Mouse (Mus musculus) urinary bladder, postnatal 14 days (tissue): Measurements from ENCODE around the gene Chmp6.

Experiments
- DNase-seq: peaks from one replicate; pipeline ENCODE4 v3.0.0; 2021; ENCODE audit warnings: low spot score

Gene Chmp6

DNA sequence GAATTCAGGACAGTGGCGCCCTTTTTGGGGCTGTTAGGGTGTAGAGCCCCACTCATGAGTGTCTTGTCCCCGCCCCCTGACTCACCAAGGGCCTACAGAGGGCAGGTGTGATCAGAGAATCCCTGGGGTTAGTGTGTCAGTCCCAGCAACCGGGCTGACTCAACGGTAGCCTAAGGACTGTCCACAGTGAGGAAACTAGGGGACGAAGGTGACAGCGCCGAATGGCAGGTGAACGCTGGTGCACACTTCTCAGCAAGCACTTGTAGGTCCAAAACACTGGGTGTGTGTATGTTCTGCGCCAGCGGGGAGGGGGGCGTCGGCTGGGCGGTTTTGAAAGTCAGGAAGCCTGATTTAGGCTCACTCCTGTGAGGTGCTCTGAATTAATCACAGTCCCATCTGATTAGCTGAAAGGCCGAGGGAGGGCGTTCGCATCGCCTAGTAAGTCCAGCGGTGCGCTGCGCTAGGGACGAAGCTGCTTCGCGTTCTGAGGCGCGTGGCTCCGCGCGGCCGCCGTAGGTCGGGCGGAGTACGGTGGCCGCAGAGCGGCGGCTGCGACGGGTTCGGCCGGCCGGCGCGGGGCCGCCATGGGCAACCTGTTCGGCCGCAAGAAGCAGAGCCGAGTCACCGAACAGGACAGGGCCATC, at the start of gene Chmp6:
Gene Chmp6, plus strand, starts transcription at position 151 of the 644 bp plus-strand sequence.
- DNase-seq = peak; percentile 91

DNA sequence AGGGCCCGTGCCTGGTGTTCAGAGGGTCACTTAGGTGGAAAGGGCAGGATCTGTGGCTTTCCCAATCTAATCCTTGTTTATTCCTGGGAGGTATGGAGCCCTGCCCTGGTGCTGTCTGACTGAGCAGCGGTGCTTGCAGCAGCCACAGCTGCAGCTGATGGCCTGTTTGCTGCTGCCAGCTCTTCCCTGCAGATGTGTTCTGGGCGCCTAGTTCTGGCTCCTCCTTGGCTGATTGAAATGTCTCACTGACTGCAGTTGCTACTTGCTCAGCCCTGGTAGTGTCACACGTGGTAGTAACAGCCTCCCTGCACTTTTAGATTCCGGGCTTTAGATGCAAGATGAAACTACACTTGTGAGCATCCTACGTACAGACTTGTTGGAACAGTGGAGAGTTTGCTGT, 46.4 kb upstream of the Chmp6 start:
- no peak for DNase-seq

DNA sequence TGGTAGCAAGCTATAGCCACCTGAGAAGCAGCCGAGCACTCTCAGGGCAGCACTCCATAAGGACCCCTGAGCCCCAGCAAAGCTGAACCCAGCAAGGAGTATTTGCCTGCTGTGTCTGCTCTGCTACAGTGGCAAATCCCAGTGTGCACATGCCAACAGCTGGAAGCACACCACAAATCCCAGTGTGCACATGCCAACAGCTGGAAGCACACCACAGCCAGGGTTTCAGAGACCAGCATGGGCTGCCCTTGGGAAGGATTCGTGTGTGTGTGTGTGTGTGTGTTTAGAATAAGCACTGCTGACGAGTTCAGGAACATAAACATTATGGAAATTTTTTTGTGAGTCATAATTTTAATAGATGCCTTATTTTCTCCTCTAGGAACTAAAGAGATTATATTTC, 45.1 kb upstream of the Chmp6 start:
- no peak for DNase-seq

DNA sequence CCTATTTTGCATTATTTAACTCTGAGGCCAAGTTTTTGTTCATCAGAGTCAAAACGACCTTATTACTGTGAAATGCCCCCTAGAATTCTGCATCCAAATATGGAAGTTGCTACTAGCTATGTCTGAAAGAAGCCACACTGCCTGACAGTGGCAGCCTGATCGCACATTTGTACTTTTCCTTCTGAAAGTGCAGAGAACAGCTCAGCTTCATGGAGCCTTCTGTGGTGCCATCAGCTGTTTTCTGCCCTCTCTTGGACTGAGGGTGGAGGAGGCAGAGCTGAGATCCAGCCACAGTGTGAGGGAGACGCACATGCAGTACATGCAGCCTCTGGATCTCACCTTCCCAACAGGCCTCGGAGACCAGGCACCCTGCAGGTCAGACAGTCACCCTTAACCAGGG, 44.7 kb upstream of the Chmp6 start:
- no peak for DNase-seq

DNA sequence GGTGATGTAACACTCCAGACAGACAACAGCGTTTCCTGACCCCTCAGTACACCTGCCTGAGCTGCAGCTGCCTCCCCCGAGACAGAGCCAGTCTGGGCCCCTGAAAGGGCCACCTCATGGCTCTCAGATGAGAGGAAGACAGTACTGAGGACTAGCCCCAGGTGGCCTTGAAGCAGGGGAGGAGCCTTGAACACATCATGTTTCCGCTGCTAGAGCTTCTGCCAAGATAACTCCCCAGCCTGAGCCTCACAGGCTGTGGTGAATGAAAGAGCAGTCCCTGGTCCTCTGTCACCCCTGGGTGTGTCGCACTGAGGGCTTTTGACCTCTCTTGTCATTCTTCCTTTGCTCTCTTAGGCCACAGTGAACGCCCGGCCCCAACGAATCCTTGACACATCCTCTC, 42.1 kb upstream of the Chmp6 start:
- no peak for DNase-seq

DNA sequence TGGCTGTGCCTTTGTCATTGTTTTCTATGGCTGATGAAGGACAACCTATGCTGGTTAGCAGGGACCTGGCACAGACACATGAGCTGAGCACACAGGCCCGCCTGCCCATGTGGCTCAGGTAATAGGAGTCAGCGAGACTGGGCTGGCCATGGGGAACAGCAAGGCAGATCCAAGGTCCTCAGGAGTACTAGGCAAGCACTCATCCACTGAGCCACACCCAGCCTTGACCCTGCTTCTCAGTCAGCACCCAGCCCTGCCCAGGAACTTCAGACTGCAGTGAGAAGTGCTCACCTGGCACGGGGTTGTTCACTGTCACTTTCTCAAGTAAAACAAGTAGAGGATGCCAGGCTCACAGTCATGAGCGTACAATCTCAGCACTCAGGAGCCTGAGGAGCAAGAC, 39.6 kb upstream of the Chmp6 start:
- no peak for DNase-seq

DNA sequence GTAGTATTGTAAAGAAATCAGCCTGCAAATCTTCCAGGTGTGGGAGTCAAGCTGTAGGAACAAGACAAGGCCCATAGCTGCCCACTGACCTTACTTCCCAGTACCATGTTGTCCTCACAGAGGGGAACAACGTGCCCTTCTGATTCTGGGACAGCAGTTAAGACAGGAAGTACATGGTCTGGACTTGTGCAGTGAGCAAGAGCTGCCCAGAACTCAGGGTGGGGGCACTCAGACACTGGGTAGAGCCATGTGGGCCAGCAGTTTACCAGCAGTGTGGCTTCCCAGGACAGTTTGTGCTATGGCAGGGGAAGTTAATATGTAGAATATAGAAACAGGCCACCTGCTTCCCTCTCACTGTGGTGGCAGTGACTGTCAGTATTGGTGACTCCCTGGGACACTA, 38.4 kb upstream of the Chmp6 start:
- no peak for DNase-seq

DNA sequence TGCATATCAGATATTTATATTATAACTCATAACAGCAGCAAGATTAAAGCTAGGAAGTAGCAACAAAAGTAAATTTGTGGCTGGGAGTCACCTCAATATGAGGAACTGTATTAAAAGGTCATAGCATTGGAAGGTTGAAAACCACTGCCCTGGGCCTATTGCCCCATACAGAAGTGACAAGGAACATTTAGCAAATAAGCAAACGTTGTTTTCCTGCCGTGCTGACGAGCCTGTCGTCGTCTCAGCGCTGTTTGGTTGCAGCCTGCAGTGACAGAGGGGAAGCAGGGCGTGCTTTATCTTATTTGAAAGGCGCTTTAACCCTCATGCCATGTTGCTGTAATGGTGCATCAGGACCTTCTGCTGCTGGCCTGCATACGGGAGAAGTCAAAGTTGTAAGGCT, 37.6 kb upstream of the Chmp6 start:
- no peak for DNase-seq

DNA sequence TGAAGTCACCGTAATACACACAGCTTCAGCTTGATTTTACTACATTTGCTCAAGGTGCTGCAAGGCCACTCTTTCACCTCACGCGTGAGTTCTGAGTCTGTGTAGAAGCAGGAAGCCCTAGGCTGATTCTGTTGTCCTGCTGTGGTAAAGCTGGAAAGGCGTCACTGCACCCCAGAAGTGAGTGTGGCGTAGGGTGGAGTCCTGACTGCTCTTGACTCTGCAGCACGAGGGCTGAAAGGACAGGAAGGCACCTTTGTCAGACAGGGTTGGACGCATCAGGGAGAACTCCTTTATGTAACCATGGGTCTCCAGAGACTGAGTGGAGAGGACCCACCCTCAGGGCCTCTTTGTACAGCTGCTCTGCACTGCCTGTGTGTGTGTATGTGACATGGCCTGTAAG, 36.1 kb upstream of the Chmp6 start:
- no peak for DNase-seq

DNA sequence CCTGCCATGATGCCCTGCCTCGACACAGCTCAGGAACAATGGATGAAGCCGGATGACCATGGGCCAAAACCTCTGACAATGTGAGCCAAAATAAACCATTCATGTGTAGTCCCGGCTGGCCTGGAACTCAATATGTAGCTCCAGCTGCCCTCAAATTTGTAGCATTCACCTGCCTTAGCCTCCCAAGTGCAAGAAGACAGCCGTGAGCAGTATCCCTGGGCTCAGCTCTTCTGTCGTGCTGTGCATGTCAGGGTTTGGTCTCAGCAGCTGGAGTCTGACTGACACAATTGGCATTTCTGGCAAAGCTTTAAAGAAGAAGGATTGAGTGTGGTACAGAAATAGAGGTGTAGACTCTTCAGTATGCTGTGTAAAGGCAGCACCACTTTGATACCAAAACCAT, 33.7 kb upstream of the Chmp6 start:
- DNase-seq = no peak

DNA sequence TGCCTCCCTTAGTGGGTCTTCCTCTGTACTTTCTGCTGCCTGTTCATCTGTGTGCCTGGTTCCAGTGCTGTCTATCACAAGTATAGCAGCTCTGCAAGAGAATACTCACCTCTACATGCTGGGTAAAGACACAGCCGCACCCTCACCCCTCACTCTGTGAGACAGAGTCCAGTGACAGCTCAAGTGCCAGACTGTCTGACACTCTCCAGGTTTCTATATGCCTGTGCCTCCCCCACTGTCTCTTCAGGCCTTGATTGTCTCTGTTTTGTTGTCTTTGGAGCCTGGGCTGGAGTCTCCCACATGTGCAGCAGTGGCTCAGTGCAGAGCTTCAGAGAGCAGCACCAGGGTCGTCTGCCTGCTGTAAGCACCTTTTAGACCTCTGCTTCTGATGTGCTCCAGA, 29.6 kb upstream of the Chmp6 start:
- DNase-seq = no peak

DNA sequence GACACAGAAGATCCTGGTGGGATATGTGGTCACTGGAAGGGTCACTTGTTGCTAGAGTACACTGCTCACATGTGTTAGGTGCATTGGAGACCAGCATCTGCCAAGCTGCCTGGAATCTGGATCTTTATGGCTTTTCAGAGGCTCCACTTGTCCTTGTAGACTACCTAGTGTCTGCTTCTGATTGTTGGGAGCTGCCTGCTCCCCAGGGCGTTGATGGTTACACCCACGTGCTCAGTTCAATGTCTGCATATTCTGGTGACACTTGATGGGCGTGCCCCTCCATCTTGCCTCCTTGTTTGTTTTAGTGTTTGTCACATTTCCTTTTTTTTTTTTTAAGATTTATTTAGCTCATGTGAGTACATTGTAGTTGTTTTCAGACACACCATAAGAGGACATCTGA, 23.3 kb upstream of the Chmp6 start:
- DNase-seq = no peak

DNA sequence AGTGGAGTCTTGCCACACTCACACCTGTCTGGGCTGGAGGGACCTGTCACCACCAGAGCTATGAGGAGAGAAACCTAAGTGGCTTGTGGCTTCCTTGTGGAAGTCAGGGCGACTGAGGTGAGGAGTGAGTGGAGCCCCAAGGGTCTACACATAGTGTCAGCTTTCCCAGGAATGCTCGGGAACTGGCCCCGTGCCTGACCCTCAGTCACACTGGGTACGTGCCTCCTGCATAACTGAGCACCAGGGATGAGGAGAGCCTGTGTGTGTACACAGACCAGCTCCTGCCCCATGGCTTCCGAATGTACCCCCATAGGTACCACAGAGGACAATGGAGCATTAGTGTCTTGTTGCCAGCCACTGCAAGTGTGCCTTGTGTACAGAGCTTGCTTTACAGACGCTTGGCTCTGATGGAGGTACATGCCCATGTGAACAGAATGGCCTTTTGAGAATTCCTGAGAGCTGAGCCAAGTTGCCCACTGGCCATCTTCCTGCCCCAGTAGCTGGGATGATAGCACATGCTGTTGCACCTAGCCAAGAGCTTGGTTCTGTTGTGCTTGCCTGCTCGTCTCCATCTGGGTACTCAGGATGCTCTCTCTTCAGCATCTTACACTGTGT, 21.5 kb upstream of the Chmp6 start:
- DNase-seq = no peak

DNA sequence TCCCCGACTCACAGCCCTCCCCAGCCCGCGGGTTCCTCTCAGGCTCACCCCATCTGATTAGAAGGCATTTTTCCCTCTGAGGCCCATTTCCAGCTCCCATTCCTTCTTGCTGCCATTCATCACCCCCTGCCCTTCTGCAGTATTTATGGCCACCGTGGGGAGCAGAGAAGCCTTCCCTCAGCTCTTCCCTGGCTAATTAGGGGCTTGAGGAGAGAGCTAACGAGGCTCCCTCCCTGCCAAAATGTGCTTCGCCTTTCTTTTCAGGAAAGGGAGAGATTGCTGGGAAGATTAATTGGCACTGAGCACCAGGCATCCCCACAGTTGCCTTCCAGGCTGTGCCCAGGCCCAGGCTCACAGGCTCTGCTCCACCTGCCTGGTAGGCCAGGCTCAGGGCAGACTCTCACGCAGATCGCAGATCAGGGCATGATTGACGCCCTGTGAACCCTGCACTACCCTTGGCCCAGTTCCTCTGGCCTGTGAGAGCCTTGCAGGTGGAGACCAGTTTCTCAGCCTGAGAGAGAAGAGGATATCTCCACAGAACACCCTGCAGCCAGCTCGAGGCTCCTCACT, 19.5 kb upstream of the Chmp6 start:
- DNase-seq = no peak

DNA sequence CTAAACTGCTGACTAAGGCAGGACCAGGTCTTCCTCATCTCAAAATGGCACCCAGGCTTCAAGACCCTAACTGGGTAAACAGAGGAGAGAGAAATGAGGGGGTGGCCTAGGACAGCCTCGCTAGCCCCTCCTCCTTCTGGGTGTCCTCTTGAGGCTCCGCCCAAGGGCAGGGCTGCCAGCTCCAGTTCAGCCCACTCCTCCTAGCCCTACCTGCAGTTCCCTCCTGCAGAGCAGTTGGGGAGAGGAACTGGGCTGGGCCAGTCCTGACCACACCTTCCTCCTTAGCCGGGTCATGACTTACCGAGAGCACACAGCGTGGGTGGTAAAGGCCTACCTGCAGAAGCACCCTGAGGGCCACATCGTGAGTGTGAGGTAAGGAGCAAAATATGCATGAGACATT, 18.6 kb upstream of the Chmp6 start:
- peak; percentile 44 for DNase-seq

DNA sequence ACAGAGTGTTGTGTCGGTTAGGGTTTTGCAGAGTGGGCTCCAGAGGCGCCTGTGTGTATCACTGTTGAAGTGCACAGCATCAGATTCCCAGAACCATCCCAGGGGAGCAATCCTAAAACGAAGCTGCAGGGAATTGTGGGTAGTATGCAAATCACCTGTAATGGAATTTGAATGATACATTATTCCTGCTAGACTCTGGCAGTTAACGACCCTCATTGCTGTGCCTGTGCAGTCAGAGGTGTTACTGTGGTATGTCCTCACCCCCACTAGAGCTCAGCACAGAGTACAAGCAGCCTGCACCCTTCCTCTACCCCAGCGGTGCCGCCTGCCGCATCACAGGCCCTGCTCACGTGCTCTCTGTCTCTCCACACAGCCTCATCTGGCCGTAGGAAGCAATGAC, 16.2 kb upstream of the Chmp6 start:
- DNase-seq = no peak

DNA sequence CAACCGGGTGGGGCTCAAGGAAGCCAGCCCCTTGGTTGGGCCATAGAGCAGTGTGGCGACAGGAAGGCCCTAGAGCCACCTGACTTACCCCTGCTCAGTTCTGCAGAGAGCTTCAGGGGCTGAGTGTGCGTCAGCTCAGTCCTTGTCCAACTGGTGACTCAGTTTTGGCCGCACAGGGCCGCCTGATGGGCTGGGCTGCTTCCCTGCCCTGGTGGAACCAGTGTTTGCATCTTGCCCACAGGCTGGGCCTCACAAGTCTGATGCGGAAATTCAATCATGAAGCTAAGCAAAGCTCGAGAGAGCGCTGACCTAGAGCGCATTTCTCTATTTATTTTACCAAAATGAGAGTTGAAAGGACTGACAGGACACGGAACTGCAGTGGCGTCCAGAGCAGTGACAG, 14.3 kb upstream of the Chmp6 start:
- DNase-seq = no peak

DNA sequence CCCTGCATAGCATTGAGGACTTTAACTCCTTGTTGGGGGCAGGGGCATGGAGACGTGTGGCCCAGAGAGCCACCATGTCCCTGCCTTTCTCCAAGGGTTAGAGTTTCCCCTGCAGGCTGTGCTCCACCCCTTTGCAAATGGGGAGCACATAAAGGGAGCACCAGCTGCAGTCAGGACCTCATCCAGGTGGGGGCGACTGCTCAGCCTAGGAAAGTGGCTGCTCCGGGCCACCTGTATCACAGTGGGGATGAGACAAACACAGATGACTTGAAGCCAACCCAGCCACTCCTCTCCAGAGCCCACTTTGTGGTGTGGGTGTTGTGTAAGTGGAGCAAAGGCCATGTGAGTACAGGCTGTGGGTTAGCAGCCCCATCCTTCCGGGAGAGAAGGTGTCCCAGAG, 12.1 kb upstream of the Chmp6 start:
- no peak for DNase-seq

DNA sequence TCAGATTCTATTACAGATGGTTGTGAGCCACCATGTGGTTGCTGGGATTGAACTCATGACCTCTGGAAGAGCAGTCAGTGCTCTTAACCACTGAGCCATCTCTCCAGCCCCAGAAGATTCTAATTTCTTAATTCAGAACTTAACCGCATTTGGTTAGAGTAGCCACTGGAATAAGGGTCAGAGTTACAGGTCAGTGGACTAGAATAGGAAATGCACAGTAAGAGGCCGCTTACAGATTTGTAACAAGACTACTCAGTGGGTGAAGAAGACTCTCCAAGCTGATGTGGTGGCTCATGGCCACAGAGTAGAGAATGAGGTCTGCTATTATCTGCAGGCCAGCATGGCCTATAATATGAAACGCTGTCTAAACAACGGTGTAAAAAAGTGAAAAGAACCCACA, 10.3 kb upstream of the Chmp6 start:
- DNase-seq = no peak

DNA sequence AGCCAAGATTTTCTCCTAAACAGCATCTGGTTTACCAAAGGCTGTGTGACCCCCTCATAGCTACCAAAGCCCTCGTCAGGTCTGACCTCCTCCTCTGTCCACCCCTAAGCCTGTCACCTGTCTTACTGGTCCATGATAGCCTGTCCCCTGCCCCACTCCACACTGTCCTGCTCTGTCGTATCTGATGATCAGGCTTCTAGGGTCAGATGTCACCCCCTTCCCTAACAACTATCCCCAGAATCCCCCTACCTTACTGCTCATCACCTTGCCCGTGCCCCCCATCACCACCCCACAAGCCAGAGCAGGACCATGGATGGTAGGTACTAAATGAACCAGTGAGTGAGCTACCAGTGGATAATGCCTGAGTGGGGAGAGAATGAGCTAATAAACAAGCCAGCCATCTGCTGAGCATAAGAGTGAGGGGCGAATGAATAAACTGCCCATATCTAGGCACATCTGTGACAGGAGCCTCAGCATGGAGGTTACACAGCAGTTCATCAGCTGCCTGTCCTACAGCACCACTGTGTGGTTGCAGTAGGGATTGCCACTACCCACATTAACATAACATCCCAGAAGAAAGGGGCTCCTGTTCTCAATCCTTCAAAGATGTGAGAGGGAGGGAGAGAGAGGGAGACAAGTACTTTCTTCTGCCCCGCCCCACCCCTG, 8.5 kb upstream of the Chmp6 start:
- peak; percentile 69 for DNase-seq

DNA sequence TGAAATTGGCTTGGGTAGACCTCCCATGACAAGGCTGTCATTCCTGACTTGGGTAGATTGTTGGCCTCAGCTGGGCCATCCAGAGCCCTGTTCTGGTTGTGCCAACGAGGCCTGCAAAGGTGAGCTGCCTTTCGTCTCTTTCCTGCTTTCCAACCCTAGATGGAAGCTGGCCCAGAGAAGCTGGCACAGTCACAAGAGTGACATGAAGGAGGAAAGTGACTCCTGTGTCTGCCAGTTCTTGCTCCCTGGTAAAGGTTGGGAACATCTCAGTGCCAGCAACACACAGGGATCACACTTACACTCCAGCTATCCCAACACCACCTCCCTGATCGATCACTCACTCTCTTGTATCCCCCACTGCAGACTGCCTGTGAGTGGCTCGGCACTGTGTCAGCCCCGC, 7.4 kb upstream of the Chmp6 start:
- DNase-seq = no peak

DNA sequence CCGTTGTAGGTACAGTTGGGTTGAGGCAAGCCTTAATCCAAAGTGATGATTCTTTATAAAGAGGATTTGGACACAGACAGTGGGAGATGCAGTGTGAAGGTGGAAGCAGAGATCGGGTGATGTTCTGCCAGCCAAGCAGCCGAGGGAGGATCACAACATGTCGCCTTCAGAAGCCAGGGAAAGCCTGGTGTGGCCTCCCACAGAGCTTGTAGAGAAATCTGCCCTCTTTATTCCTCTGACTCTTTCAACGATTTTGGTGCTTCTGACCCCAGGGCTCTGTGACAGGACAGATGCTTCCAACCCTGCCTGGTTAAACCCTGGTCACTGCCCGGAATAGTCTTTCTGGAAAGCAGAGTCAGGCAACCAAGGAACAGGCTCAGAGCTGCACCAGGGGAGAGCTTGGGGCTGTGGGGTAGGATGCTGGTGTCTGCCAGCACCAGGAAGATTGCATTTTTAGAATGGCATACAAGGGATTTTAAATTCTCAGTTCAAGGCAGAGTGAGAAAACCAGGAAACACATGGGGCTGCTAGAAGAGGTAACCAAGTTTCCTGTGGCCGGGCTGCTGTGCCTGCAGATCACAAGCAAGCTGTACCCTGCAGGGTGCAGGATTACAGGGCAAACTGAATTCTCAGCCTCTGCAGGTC, 6.1 kb upstream of the Chmp6 start:
- no peak for DNase-seq

DNA sequence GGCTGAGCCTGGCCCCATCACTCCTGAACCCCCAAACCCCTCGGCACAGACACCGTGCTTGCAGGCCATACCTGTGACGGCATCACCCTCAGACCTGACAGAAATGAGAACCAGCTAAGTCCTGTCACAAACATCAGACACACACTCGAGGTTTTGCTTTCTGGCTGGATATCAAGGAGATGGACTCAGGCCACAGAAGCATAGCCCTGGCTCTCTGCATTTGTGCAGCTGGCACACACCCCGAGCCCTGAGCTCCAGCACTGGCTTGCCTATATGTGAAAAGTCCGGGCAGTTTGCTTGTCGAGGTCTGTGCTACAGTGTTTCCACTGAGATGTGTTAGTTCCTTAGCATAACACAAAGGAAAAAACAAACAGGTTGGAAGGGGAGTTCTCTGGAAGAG, 5.5 kb upstream of the Chmp6 start:
- no peak for DNase-seq
